In genomic region chr7:80209669-80210068, GRCm38 (mm10) we compare ENCODE assay signal across 8 mouse cellular contexts. TPM values are rescaled to one million over a fixed set of nuclear protein-coding genes. Genes with fewer than 3 reads are reported as not detected.
A peak's percentile ranks its signal among the peaks of the same experiment; 100 is the strongest.
DNase-seq lines count a peak whose midpoint lies in the region; ATAC-seq and TF ChIP-seq lines count a peak whose summit lies in the region.

No protein-coding gene starts in this region.

- no peak overlapping the region for H3K4me2 ChIP-seq in midbrain, embryonic 11.5 days
- H3K4me2 ChIP-seq in midbrain, postnatal 0 days (ENCODE audit: low read depth, low read length, poor library complexity, severe bottlenecking) = no peak overlapping the region
- peak overlapping the region; percentile 36; the same call in 1 of the 2 replicates for H3K4me2 ChIP-seq in heart, embryonic 14.5 days (ENCODE audit: low read length)

- intact Hi-C loops in left cerebral cortex, postnatal 4 days (cut with DNase I) = no loop called here

- TF ChIP-seq CTCF in midbrain, postnatal 0 days (IDR thresholded peaks at IDR 0.05) = no peak

- H3K36me3 ChIP-seq in midbrain, embryonic 11.5 days (ENCODE audit: control insufficient read depth, insufficient read depth, low read length) = no peaks in the 10 kb centered on the region
- H3K36me3 ChIP-seq in midbrain, postnatal 0 days (ENCODE audit: insufficient read depth, low read length) = peaks cover 10% of the 10 kb centered on the region; the same call in 1 of the 2 replicates
- H3K36me3 ChIP-seq in heart, embryonic 14.5 days (ENCODE audit: control insufficient read depth, insufficient read depth, low read length) = peaks cover 15% of the 10 kb centered on the region

- no peaks in the 10 kb centered on the region; the same call in 1 of the 2 replicates for H3K4me1 ChIP-seq in midbrain, embryonic 11.5 days (ENCODE audit: control insufficient read depth, insufficient read depth, low read length)
- no peaks in the 10 kb centered on the region for H3K4me1 ChIP-seq in midbrain, postnatal 0 days (ENCODE audit: insufficient read depth, low read length)
- peaks cover 43 to 52% of the 10 kb centered on the region in 2 experiments for H3K4me1 ChIP-seq in heart, embryonic 14.5 days (ENCODE audit: control insufficient read depth in 2 of 2, insufficient read depth in 2 of 2, low read length in 2 of 2)

- WGBS in midbrain, embryonic 11.5 days = 81% methylated on average over 6 of the region's 6 CpGs
- WGBS in midbrain, postnatal 0 days = 80% methylated on average over 6 of the region's 6 CpGs
- WGBS in heart, embryonic 14.5 days = 70% methylated on average over 6 of the region's 6 CpGs

- ATAC-seq in midbrain, embryonic 11.5 days (ENCODE audit: low FRiP score) = no peak
- ATAC-seq in midbrain, postnatal 0 days (ENCODE audit: low FRiP score) = no peak
- ATAC-seq in heart, embryonic 14.5 days (ENCODE audit: insufficient number of reproducible peaks, insufficient read depth, low FRiP score, low read depth) = no peak
- peak; percentile 78 for ATAC-seq in megakaryocyte, adult 5-6 weeks (ENCODE audit: poor library complexity, severe bottlenecking)

- peak; percentile 37 for DNase-seq in midbrain, embryonic 11.5 days (ENCODE audit: low spot score, missing footprints)
- no peak for DNase-seq in midbrain, postnatal 0 days (ENCODE audit: low spot score)
- DNase-seq in thymus, postnatal 4 days = peak; percentile 61
- DNase-seq in left cerebral cortex, postnatal 4 days = no peak
- DNase-seq in left cerebral cortex, adult 18-20 months (ENCODE audit: low spot score in 2 of 2) = no peak
- DNase-seq in cerebellum, adult 8-10 months = no peak

- no peak overlapping the region for H3K4me3 ChIP-seq in midbrain, embryonic 11.5 days (ENCODE audit: low read depth, low read length)
- no peak overlapping the region for H3K4me3 ChIP-seq in midbrain, postnatal 0 days (ENCODE audit: low read depth, low read length)
- no peak overlapping the region for H3K4me3 ChIP-seq in heart, embryonic 14.5 days (ENCODE audit: control insufficient read depth in 1 of 2, insufficient read depth in 1 of 2, low read depth in 1 of 2, low read length in 2 of 2)

- no peaks in the 10 kb centered on the region for H3K9me3 ChIP-seq in midbrain, embryonic 11.5 days (ENCODE audit: control insufficient read depth, low read length)
- no peaks in the 10 kb centered on the region for H3K9me3 ChIP-seq in midbrain, postnatal 0 days (ENCODE audit: low read length)
- no peaks in the 10 kb centered on the region for H3K9me3 ChIP-seq in heart, embryonic 14.5 days (ENCODE audit: control insufficient read depth, low read length)

- no peak overlapping the region for H3K27ac ChIP-seq in midbrain, embryonic 11.5 days (ENCODE audit: low read depth, low read length)
- no peak overlapping the region for H3K27ac ChIP-seq in midbrain, postnatal 0 days (ENCODE audit: low read depth, low read length)
- peak overlapping the region in 1 of 2 experiments; percentile 85; a peak in 2 of 4 replicates for H3K27ac ChIP-seq in heart, embryonic 14.5 days (replicated peaks in 1 of 2; ENCODE audit: control insufficient read depth in 1 of 2, insufficient read depth in 1 of 2, low read depth in 2 of 2, low read length in 2 of 2)

- H3K9ac ChIP-seq in midbrain, embryonic 11.5 days (ENCODE audit: low read length) = no peak overlapping the region
- H3K9ac ChIP-seq in midbrain, postnatal 0 days (replicated peaks; ENCODE audit: low read length, poor library complexity, severe bottlenecking) = no peak overlapping the region
- H3K9ac ChIP-seq in heart, embryonic 14.5 days (ENCODE audit: low read length) = no peak overlapping the region

- no peaks in the 10 kb centered on the region for H3K27me3 ChIP-seq in midbrain, embryonic 11.5 days (ENCODE audit: control insufficient read depth, insufficient read depth, low read length)
- H3K27me3 ChIP-seq in midbrain, postnatal 0 days (ENCODE audit: insufficient read depth, low read length) = no peaks in the 10 kb centered on the region
- no peaks in the 10 kb centered on the region for H3K27me3 ChIP-seq in heart, embryonic 14.5 days (ENCODE audit: control insufficient read depth, insufficient read depth, low read length)

RNA-seq across cellular contexts. Expression of gene Cib1, which starts 22.9 kb away (rescaled TPM):
- 49.8 and 55.0 TPM in 2 replicates for polyA plus RNA-seq in midbrain, embryonic 11.5 days (2014; fragmentation: Nextera tagmentation; extraction: Ambion mirVana)
- 15.2 and 22.3 TPM in 2 replicates for total RNA-seq in midbrain, postnatal 0 days (2014; rRNA removed)
- 30.6 and 33.7 TPM in 2 replicates for polyA plus RNA-seq in midbrain, postnatal 0 days (2015; fragmentation: Nextera tagmentation; extraction: Ambion mirVana)
- 56.1 and 57.6 TPM in 2 replicates for polyA plus RNA-seq in heart, embryonic 14.5 days (2014; fragmentation: Nextera tagmentation; extraction: Ambion mirVana)
- 107 and 134 TPM in 2 replicates for total RNA-seq in megakaryocyte, adult 5-6 weeks (2015)
- total RNA-seq in megakaryocyte, adult 5-6 weeks (2017) = 86.5 and 98.1 TPM in 2 replicates
- total RNA-seq in left cerebral cortex, postnatal 4 days (2021) = 10 to 100 TPM; 14.2 to 16.4 TPM
- total RNA-seq in left cerebral cortex, adult 18-20 months (2021) = 10 to 100 TPM; 20.4 to 24.3 TPM

RNA-seq across cellular contexts. Expression of gene Gdpgp1, which starts 23.0 kb away (rescaled TPM):
- 3.8 and 4.5 TPM in 2 replicates for polyA plus RNA-seq in midbrain, embryonic 11.5 days (2014; fragmentation: Nextera tagmentation; extraction: Ambion mirVana)
- 5.9 and 7.4 TPM in 2 replicates for total RNA-seq in midbrain, postnatal 0 days (2014; rRNA removed)
- 2.5 and 2.8 TPM in 2 replicates for polyA plus RNA-seq in midbrain, postnatal 0 days (2015; fragmentation: Nextera tagmentation; extraction: Ambion mirVana)
- 3.3 and 3.6 TPM in 2 replicates for polyA plus RNA-seq in heart, embryonic 14.5 days (2014; fragmentation: Nextera tagmentation; extraction: Ambion mirVana)
- 5.2 and 5.4 TPM in 2 replicates for total RNA-seq in megakaryocyte, adult 5-6 weeks (2015)
- total RNA-seq in megakaryocyte, adult 5-6 weeks (2017) = 1.9 and 2.7 TPM in 2 replicates
- 1 to 10 TPM; 4.6 to 5.1 TPM for total RNA-seq in left cerebral cortex, postnatal 4 days (2021)
- total RNA-seq in left cerebral cortex, adult 18-20 months (2021) = 1 to 10 TPM; 5.3 to 6.4 TPM

RNA-seq across cellular contexts. Expression of gene Sema4b, which starts 23.0 kb away (rescaled TPM):
- polyA plus RNA-seq in midbrain, embryonic 11.5 days (2014; fragmentation: Nextera tagmentation; extraction: Ambion mirVana) = 9.6 and 10.5 TPM in 2 replicates
- 40.3 and 43.7 TPM in 2 replicates for total RNA-seq in midbrain, postnatal 0 days (2014; rRNA removed)
- 26.3 and 29.2 TPM in 2 replicates for polyA plus RNA-seq in midbrain, postnatal 0 days (2015; fragmentation: Nextera tagmentation; extraction: Ambion mirVana)
- 11.8 and 12.4 TPM in 2 replicates for polyA plus RNA-seq in heart, embryonic 14.5 days (2014; fragmentation: Nextera tagmentation; extraction: Ambion mirVana)
- total RNA-seq in megakaryocyte, adult 5-6 weeks (2015) = 10.1 and 13.7 TPM in 2 replicates
- total RNA-seq in megakaryocyte, adult 5-6 weeks (2017) = 10.5 and 11.1 TPM in 2 replicates
- total RNA-seq in left cerebral cortex, postnatal 4 days (2021) = 10 to 100 TPM; 31.4 to 33.9 TPM
- total RNA-seq in left cerebral cortex, adult 18-20 months (2021) = 10 to 100 TPM; 17.7 to 18.0 TPM

RNA-seq across cellular contexts. Expression of gene Ttll13, which starts 36.5 kb away (rescaled TPM):
- polyA plus RNA-seq in midbrain, embryonic 11.5 days (2014; fragmentation: Nextera tagmentation; extraction: Ambion mirVana) = 0.53 and 0.91 TPM in 2 replicates
- total RNA-seq in midbrain, postnatal 0 days (2014; rRNA removed) = 1.2 and 1.6 TPM in 2 replicates
- 2.4 and 3.2 TPM in 2 replicates for polyA plus RNA-seq in midbrain, postnatal 0 days (2015; fragmentation: Nextera tagmentation; extraction: Ambion mirVana)
- 0.62 and 1.6 TPM in 2 replicates for polyA plus RNA-seq in heart, embryonic 14.5 days (2014; fragmentation: Nextera tagmentation; extraction: Ambion mirVana)
- 0.07 TPM in 1 of 2 replicates, not detected in the other for total RNA-seq in megakaryocyte, adult 5-6 weeks (2015)
- total RNA-seq in megakaryocyte, adult 5-6 weeks (2017) = 0.12 TPM in 1 of 2 replicates, not detected in the other
- 1 to 10 TPM; 1.1 to 2.2 TPM for total RNA-seq in left cerebral cortex, postnatal 4 days (2021)
- 1 to 10 TPM; 1.9 to 3.0 TPM for total RNA-seq in left cerebral cortex, adult 18-20 months (2021)

RNA-seq across cellular contexts. Expression of gene Ngrn, which starts 51.3 kb away (rescaled TPM):
- 53.1 and 53.2 TPM in 2 replicates for polyA plus RNA-seq in midbrain, embryonic 11.5 days (2014; fragmentation: Nextera tagmentation; extraction: Ambion mirVana)
- 50.9 and 76.4 TPM in 2 replicates for total RNA-seq in midbrain, postnatal 0 days (2014; rRNA removed)
- 80.6 and 84.8 TPM in 2 replicates for polyA plus RNA-seq in midbrain, postnatal 0 days (2015; fragmentation: Nextera tagmentation; extraction: Ambion mirVana)
- polyA plus RNA-seq in heart, embryonic 14.5 days (2014; fragmentation: Nextera tagmentation; extraction: Ambion mirVana) = 41.8 and 42.8 TPM in 2 replicates
- total RNA-seq in megakaryocyte, adult 5-6 weeks (2015) = 24.8 and 28.1 TPM in 2 replicates
- 21.4 and 21.8 TPM in 2 replicates for total RNA-seq in megakaryocyte, adult 5-6 weeks (2017)
- 10 to 100 TPM; 41.6 to 42.7 TPM for total RNA-seq in left cerebral cortex, postnatal 4 days (2021)
- 10 to 100 TPM; 41.8 to 47.0 TPM for total RNA-seq in left cerebral cortex, adult 18-20 months (2021)

Comparison
In these comparisons a context has a peak if more than half of its experiments do, and no peak if none do; other contexts are left out.
1. DNase-seq: peak in midbrain, embryonic 11.5 days (single experiment) and thymus, postnatal 4 days (single experiment); none in midbrain, postnatal 0 days (single experiment), left cerebral cortex, postnatal 4 days (single experiment), left cerebral cortex, adult 18-20 months (0 of 2) and cerebellum, adult 8-10 months (single experiment).